Mouse (Mus musculus): ENCODE data around the gene Tiam1.

Tiam1 gene

DNA sequence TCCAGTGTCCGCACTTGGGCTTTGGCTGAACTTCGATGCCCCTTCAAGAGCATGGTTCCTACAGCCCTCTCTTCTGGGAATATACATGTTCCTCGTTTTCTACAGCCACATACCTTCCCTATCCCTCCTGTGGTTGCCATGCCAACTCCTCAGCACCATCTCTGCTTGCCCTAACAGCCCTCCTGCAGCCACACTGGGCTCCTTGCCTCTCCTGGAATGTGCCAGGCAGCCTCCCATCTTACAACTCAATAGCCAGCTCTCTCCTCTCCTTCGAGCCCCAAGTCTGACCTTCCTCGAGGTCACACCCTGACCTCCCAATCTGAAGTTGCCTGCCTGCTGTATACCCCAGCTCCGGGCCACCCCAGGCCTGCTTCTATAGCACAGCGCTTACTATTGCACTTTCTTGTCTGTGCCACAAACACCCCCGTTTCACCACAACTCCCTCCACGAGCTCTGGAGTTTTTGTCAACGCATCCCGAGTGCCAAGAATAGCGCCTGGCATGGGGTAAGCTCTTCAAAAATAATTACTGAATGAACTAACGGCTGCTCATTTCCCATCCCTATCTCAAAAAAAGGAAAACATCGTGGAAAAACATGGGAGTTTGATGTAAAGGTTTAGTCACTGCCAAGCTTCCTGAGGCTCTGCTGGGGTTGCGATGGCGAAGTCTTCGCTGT is 252.9 kb downstream of the Tiam1 start:
- no peak for DNase-seq (ENCODE audit: inconsistent age in 2 of 2, low spot score in 1 of 2)

DNA sequence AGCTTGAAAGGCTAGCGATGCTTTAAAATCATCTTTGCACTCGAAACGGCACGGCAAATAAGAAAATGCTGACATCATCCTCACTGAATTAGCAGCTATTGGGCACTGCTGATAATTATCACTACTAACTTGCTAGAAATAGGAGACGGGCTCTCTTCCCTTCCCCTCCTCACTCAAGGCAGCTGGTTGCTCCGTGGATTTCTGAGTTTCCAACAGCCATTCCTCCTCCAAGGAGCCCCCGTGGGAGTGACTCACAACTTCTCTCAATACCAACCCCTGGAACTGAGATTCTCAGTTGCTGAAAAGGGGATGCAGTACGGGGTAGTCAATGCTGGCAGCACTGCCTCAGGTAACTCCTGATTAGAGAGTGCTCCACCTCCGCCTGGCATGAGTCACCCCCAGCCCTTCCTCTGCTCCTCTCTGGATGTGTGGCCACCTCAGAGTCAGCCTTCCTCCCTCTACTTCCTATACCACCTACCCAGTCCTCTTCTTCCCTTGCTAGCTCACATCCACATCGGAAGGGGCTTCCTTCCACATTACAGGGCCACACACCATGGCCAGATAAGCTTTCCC is 253.6 kb downstream of the Tiam1 start:
- DNase-seq (ENCODE audit: inconsistent age in 2 of 2, low spot score in 1 of 2) = no peak

DNA sequence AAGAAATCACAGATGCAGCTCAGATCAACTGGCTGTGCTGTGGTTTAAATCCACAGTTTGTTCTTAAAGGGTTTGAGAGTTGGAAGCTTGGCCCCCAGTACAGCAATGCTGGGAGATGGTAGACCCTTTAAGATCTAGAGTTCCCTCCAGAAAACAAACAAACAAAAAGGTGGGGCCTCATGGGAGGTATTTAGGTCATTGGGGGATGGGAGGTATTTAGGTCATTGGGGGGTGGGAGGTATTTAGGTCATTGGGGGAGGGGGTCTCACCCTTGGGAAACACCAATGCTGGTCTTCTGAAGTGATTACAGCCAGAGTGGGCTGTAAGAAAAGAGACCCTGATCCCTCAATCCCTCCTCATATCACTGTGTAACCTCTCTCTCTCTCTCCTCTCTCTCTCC is 257.0 kb downstream of the Tiam1 start:
- DNase-seq (ENCODE audit: inconsistent age in 2 of 2, low spot score in 1 of 2) = no peak

DNA sequence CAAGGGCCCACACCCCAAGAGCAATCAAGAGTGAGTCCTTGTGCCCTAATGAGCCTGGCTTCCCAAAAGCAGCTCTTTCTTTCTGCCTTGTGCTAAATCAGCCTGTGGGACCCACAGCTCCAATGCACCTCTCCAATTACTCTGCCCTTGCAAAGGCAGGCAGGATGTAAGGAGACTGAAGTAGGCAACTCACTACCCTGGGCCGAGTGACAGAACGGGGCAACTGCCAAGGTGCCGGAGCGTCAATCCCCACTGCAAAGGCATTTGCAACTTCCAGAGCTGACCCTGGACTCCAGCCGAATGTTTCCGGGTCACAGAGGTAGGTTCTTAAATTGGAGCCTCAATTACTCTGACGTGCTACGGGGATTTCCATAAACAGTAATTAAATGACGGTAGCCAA is 257.9 kb downstream of the Tiam1 start:
- no peak for DNase-seq (ENCODE audit: inconsistent age in 2 of 2, low spot score in 1 of 2)

DNA sequence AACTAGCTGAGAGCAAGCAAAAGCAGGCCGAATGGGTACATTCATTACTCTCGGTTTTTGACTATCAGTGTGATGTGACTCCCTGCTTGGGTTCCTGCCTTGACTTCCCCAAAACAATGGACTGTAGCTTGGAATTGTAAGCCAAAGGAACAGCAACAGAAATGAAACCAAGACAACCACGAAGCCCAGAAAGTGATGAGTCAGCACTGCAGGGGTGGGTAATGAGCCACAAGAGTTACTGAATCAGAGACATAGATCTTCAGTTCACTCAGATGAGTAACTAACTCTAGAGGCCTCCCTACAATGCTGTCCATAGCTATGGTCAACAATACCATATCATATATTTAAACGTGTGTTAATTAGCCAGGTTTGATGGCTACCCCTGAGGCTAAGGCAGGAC is 259.7 kb downstream of the Tiam1 start:
- peak in 1 of 2 experiments; percentile 50 for DNase-seq (ENCODE audit: inconsistent age in 2 of 2, low spot score in 1 of 2)

DNA sequence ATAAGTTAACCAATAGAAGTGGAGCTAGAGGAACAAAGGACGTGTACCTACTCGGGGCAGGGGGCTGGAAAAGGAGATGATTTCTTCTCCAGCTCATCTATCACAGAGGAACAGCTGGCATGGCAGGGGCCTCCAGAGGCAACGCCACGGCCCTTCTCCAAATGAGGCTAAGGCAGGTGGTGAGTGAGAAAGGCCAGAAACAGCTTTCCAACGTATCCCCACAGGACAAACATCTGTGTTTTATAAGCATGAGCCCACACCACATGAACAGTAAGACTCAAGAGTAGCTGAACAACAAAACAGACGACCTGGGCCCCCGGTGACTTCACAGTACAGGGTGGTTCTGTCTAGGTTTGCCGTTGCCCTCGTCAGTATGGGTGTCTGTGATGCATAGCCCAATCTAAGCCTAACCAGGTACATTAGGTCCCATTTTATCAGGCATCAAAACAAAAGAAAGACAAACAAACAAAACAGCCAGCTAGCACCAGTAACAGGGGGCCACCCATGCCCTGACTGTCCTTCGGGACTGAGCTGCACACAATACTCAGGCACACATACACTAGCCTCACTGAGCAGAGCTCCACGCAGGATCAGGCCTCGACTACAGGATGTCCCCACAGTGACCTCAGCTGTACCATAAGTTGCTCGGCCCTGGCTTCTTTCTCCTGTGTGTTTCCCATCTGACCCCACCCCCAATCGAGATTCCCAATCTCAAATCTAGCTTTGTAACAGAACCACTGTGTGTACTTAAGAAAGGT is 260.9 kb downstream of the Tiam1 start:
- DNase-seq (ENCODE audit: inconsistent age in 2 of 2, low spot score in 1 of 2) = no peak

DNA sequence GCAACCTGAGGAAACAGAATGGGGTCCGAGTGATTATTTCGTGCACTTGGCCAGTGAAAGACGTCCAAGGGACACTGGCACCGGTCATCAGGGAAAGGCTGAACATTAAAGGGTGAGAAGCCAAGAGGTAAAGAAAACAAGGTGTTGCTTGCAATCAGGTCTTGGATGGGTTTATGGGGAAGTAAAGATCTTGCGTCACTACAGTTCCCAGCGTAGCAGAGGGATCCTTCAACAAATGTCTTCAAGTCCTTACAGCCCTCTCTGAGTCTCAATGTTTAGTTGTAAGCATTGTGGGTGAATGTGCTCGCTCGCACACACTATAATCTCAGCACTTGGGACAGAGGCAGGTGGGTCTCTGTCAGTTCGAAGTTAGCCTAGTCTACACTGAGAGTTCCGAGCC is 266.4 kb downstream of the Tiam1 start:
- no peak for DNase-seq (ENCODE audit: inconsistent age in 2 of 2, low spot score in 1 of 2)

DNA sequence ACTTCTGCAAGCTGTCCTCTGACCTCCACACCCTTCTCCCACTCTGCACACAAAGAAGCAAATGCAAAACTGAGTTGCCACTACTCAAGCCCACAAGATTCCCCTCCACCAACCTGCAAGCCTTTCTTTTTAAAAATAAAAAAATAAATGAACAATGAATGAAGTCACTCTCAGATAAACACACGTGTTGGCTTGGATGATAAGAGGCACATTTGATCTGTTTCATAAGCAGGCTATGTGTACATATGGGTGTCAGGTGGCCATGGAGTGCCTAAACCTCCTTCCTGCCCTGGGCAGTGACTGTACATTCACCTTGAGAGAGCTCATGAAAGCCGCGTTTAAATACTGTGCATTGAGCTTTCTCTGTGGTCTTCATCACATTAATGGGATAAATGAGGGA is 267.5 kb downstream of the Tiam1 start:
- DNase-seq (ENCODE audit: inconsistent age in 2 of 2, low spot score in 1 of 2) = no peak

DNA sequence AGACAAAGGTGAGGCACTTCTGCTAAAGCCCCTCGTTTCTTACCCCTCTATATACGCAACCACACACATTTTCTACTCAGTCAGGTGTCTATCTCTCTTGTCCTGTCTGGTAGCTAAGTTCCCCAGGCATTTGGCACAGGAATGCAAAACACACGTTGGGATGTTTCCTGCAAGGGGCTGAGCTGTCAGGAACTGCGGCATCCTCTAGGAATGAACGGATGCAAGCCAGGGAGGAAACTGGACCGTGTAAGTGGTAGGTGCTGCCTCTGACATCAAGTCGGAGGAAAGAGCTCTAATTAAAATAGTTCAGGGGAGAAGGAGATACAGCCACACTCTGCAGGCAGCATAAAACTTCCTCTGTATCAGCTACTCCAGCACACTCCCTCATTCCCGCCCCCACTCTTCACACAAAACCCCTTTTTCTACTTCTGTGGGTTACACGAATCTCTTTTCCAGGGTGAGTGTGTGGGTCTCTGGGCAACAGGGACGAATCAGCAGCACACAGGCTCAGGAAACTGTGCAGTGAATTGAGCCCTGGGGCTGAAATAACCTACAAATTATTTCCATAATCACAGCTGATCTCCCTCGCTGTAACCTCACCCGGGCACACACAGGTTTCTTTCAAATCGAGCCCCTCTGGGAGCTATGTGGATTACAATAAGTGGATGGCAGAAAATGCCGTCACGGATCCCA is 269.4 kb downstream of the Tiam1 start:
- DNase-seq (ENCODE audit: inconsistent age in 2 of 2, low spot score in 1 of 2) = no peak

DNA sequence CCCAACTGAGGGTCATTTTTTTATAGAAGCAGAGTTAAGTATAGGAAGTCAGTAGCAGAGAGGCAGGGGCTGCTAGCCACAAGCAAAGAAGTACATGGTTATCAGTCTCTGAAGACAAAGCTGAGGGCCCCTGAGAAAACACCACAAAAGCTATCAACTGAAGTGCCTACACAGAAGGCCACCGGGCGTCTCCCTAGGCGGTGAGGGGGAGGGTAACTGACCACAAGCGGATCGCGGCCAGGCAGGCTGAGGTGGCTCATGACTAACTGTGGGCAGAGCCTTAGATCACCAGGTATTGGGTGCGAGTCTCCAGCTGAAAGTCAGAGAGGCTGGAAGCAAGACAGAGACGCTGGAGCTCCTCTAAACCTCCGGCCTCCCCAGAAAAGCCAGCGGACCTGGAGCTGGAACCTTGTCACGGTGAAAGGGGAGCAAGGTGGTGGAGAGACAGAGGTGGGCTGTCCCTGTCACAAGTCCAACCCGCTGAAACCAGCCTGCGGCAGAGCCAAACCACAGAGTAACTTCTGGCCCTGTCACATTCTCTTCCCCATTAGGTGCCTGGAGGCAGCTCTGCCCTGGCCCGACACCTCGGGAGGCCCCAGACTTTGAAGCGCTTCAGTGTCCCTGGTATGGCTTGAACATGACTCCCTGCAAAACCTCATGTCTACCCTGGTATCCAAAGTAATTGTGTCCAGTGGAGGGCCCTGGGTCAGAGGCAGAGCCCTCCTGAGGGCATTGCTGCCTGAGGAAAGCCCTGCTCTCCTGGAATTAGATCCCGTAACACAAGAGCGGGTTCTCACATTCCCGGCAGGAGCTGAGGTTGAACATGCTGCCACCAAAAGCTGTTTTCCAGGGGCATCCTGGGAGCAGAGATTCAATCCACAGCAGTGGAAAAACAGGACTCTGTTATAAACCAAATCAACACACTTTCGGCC is 271.3 kb downstream of the Tiam1 start:
- DNase-seq (ENCODE audit: inconsistent age in 2 of 2, low spot score in 1 of 2) = no peak

DNA sequence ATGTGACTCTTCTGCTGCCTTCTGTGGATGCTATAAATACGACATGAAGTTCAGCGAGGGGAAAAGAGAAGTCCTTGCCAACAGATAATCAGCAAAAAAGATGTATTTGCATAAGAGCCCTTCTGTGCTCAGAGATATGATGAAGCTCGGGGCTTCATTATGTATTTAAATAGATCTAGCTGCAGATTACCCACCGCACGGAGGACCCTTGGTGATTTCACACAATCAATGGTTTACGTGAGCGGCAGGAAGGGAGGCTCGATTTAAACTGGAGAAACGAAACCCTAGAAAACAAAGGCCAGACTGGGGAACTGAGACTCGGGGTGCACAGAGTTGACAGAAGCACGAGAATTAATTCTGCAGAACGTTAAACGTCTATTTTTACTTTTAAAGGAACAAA is 272.2 kb downstream of the Tiam1 start:
- no peak for DNase-seq (ENCODE audit: inconsistent age in 2 of 2, low spot score in 1 of 2)

DNA sequence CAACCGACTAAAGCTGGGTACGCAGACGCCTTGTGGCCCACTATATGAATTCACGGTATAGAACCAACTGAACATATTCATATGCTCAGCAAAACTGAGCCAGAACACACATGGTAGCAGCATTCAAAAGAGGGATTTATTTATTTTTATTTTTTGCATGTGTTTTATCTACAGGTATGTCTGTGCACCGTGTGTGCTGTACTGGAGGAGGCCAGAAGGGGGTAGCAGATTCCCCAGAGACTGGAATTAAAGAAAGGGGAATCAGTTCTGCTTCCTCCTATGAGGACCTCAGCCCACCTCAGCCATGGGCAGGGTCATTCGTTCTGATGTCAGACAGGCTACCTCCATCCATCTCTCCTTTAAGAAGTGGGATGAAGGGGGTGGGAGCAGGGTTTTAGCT is 273.5 kb downstream of the Tiam1 start:
- no peak for DNase-seq (ENCODE audit: inconsistent age in 2 of 2, low spot score in 1 of 2)

DNA sequence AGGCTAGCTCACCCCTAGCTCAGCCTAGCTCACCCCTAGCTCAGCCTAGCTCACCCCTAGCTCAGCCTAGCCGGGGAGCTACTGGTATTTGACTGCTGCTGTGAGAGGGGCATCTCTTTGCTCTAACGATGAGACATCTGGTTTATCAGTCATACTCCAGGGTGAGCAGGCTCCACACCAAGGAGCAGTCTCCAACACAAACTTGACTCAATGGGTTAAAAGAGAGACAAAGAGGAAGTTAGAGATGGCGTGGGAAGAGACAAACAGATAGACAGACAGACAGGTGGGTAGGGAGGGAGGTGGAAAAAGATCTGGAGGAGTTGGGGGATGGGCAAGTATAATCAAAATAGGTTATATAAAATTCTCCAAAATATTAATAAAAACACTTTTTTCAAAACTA is 275.1 kb downstream of the Tiam1 start:
- DNase-seq (ENCODE audit: inconsistent age in 2 of 2, low spot score in 1 of 2) = no peak

DNA sequence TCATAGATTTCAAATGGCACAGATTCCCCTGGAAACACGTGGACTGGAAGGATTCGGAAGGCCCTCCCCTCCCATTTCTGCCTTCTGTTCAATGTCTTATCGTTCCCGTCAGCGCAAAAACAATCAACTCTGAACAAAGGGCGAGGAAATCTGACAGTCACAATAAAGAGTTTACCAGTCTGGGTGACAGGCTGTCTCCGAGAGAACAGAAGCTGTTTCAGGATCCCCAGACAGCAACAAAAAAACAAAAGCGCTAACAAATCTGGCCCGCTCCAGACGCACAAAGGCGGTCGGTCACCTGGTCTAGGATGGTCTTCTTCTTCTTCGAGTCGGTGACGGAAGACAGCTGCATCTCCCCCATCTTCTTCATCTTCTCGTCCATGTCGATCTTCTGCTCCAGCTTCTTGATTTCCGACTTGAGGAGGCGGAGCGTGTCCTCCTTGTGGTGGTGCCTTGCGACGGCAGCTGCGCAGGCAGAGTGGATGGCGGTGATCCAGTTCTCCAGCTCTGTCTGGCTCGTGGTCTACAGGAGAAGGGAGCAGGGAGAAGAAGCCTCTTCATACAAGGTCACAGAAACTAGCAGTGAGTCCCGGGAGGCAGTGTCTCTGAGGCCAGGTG is 276.2 kb downstream of the Tiam1 start:
- DNase-seq (ENCODE audit: inconsistent age in 2 of 2, low spot score in 1 of 2) = no peak

DNA sequence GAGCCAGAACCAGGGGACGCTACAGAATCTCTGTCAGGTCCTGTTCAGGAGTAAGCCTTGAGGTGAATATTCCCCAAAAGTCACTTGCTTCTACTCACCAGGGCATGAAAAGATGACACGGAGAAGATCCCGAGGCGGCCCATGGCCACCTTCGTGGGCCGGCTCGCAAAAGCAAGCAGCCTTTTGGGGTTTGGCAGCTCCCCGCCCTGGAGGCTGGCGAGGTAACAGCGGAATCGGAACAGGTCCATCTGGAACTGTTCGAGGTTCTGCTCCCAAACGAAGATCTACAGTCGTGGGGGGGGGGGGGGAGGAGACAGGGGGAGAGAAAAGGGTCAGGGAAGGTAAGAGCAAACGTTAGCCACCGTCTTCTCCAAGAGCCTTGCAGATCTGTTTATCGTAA is 278.4 kb downstream of the Tiam1 start:
- DNase-seq (ENCODE audit: inconsistent age in 2 of 2, low spot score in 1 of 2) = no peak

DNA sequence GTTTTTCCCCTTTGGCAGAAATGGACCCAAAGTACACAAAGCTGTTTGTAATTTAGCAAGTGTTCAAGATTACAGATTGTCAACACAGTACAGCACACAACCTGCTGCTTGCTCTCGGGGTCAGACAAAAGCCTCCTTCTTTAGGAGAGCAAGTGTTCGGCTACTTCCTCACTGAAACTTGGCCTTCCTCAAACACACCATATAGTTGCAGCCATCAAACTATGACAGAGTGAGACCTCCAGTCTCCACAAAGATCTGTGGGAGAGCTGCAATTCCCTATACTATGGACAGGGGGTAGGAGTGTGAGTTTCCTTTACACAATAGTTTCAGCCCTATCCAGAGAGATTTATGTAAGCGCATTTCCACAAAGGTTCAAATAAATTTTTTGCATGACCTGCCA is 278.9 kb downstream of the Tiam1 start:
- no peak for DNase-seq (ENCODE audit: inconsistent age in 2 of 2, low spot score in 1 of 2)

DNA sequence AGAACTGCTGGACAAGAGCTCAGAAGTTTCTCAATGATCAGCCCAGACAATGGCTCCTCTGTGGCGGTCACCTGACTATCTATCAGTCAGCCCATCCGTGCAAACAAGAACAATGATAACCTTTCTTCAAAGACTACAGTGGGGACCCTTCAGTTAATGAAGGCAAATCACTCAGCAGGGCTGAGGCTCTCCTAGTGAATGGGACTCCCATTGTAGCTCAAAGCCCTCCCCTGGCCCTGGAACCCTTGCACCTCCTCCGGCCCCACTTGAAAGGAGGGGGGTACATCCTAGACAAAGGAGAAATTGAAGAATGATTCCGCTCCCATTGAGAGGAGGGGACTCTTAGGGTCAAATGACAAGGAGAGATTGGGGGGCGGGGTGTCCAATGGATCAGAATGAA is 280.3 kb downstream of the Tiam1 start:
- DNase-seq (ENCODE audit: inconsistent age in 2 of 2, low spot score in 1 of 2) = no peak

DNA sequence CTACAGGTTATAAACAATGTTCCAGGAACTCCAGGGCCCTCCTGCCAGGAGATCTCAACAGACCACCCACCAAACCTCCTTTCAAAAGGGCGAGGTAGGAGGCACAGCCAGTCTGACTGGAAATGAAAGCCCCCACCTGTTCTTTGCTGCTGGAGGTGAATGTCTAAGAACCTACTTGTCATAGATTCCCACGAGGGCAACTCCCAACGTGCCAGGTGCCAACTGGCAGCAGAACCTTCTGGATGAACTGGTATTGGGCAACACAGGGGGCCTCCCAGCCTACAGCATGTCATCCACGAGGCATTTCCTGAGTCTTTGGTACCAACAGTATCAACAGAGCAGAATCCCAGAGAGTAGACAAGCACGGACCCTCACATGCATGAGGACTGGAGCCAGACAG is 282.0 kb downstream of the Tiam1 start:
- DNase-seq (ENCODE audit: inconsistent age in 2 of 2, low spot score in 1 of 2) = no peak

DNA sequence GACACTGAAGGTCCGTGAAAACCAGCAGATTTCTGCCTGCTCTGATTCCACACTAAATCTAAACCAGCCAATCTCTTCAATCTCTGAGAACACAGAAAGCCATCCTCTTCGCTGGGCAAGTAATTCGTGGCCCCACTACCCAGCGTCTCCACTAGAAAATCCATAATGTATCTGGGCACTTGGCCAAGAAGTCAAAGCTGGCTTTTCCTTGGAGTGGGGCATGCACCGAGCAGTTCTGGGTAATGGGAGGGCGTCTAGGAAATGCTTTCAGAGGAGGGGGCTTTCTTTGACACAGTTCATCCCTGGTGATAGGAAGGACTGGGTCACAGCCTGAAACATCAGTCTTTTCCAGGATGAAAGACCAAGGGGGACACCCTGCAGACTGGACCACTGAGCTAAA is 282.9 kb downstream of the Tiam1 start:
- DNase-seq (ENCODE audit: inconsistent age in 2 of 2, low spot score in 1 of 2) = no peak

DNA sequence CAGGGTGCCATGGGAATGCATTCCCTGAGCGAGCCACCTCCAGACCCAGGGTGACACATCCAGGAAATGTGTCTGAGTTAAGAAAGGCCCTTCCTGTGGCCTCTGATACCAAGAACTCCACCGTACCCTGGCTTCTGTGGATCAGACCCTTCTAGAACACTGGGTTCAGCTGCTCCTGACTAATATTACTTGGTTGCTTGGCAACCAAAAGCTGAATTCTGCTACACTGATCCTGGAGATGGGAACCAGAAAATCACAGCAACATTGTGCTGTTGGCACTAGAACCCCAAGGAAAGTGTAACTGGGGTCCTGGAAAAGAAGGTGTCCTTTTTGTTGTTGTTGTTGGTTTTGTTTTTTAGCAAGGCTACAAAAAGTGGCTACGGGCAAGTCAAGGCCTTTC is 285.9 kb downstream of the Tiam1 start:
- DNase-seq (ENCODE audit: inconsistent age in 2 of 2, low spot score in 1 of 2) = no peak

Measured in adrenal gland, adult (tissue).